Mouse (Mus musculus): ENCODE measurements at regions not wholly inside any gene's neighbourhood (a gene's known extent, or its start where the extent isn't known, plus 50 kb on each side); places are given as distances from the start of the nearest gene placed in this dataset.

GRCm38 (mm10) chr9:69705942-69706341, 54.8 kb downstream of the Foxb1 start:
- no peak for DNase-seq

DNA sequence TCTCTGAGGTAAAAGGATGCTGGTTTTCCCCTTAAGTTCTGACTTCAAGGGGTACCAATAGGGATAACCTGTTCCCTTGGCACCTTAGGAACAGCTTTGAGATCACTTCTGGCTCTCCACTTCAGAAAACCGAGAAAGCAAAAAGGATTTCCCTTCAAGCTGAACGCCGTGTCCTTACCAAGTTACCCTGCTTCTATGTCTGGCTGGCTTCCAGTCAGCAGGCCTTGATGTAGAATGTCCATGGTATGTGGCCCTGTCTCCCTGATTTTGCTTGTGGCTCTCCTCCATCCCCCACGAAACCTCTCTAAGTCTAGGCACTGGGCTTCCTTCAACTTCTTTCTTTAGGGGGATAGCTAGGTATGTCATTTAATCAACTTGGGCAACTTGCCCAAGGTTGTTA, 55.7 kb downstream of the Foxb1 start:
- no peak for DNase-seq

DNA sequence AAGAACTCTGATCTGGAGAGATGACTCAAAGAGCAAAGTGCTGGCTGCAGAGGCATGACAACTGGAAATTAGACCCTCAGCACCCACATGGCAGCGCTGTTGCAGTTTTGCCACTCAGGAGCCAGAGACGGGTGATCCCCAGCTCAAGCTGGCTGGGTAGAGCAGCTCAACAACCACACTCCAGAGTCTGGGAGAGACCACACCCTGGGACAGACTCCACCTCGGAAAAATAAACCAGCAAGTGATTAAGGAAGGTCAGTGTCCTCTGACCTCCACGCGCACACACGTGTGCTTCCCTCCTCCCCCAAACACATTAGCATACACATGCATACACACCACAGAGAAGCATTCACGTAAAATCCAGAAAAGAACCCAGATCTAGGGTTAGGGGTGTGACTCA, 57.0 kb downstream of the Foxb1 start:
- no peak for DNase-seq

DNA sequence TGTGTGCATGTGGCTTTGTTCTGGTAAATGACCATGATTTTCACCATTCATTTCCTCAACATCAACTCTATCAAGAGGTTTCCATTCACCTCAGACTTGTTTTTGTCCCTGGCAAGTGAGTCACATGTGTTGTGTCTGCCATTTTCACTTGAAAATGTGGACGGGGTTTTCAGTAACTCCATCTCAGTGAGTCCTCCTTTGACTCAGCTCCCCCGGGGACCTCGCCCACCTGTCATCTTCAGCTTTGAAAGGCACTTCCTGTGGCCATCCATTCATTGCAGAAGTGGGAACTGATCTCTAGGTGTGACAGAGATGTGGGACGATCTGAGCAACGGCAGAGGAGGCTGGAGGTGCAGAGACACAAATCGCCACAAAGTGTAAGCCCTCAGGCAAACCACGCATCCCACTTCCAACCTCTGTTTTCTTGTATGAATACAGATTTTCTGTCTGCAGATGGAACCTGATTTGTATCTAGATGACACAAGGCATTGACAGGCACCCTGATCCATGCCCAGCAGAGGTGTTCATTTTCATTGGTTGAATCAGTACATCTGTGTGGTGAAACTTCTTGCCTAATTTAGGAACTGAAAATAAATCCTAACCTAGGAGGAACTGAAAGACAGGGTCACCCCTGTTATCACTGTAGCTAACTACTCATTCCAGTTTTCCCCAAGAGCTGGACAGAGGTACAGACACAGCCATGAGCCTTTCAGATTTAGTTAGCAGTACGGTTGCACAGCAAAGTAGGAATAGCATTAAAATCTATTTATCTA, 58.4 kb downstream of the Foxb1 start:
- no peak for DNase-seq

- no peak for DNase-seq
Measured at GRCm38 (mm10) chr9:69700696-69701095, 60.0 kb downstream of the Foxb1 start.

GRCm38 (mm10) chr9:69691756-69692155, 69.0 kb downstream of the Foxb1 start:
- no peak for DNase-seq

DNA sequence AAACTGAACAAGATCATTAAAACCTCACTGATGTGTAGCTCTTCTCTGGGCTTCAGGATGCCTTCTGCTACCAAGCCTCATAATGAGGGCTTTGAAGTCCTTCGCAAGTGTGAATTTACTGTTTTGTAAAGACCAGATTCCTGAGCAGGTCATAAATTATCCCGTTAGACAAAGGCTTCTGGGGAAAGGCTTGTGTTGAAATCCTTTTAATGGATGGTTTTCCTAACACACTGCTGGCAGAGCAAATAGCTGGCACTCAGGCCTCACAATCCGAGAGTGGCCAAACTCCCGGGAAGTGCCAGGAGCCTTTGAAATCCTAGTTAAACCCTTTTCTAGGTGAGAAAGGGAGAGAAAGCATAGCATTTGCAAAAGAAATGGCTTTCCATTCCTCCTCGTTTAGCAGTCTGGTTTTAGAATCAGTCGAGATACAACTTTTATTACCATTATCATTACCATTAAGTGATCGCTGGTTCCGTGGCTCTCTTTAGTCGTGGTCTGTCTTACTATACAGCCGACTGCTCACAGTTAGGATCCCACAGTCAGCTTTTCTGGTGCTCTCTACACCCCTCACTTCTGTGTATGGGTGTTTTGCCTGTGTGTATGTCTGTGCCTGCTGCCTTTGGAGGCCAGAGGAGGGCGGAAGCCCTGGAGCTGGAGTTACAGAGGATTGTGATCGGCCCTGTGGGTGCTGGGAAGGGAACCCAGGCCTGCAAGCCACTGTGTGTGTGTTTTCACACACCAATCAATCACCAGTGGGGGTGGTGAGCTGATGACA, 73.2 kb downstream of the Foxb1 start:
- no peak for DNase-seq

DNA sequence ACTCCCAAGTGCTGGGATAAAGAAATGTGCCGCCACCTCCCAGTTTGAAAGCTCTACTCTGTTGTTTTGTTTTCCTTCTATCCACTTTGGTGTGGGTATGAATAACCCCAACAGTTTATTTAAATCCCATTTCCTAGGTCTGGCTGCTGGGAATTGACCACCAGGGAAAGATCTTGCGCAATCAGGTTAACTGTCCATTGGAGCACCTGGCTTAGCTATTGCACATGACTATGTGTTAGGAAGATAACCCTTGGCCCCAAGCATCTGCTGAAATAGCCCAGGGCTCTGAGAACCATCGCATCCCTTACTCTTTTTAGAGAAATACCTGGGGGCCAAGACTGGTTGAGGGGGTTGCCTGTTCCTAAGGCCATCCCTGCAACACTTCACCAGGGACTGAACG, 74.0 kb downstream of the Foxb1 start:
- DNase-seq = no peak

DNA sequence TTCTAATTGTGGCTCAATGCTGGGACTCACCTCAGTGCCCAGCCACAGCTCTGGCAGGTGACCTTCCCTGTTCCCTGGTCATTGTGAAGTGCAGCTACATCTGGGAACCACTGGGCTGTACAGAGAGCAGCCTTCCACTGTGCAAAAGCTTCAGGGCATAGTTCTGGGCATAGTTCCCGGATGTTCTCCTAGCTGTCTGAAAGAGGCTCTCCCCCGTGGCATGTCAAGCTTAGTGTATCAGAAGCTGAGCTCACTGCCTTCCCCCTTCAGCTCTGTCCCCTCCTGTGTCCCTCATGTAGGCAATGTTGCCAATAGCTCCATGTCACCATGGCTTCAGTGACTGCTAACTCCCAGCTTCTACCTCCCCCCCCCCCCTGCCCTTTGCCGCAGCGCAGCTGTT, 75.1 kb downstream of the Foxb1 start:
- no peak for DNase-seq

- DNase-seq = no peak
Measured at GRCm38 (mm10) chr9:69681372-69682213, 79.1 kb downstream of the Foxb1 start.

GRCm38 (mm10) chr9:69678634-69679033, 82.1 kb downstream of the Foxb1 start:
- DNase-seq = no peak

GRCm38 (mm10) chr9:69673463-69674105, 87.2 kb downstream of the Foxb1 start:
- no peak for DNase-seq

- DNase-seq = no peak
Measured at GRCm38 (mm10) chr9:69672657-69673462, 87.9 kb downstream of the Foxb1 start.

GRCm38 (mm10) chr9:69671199-69671598, 89.5 kb downstream of the Foxb1 start:
- no peak for DNase-seq

GRCm38 (mm10) chr9:69670551-69671044, 90.1 kb downstream of the Foxb1 start:
- DNase-seq = no peak

DNA sequence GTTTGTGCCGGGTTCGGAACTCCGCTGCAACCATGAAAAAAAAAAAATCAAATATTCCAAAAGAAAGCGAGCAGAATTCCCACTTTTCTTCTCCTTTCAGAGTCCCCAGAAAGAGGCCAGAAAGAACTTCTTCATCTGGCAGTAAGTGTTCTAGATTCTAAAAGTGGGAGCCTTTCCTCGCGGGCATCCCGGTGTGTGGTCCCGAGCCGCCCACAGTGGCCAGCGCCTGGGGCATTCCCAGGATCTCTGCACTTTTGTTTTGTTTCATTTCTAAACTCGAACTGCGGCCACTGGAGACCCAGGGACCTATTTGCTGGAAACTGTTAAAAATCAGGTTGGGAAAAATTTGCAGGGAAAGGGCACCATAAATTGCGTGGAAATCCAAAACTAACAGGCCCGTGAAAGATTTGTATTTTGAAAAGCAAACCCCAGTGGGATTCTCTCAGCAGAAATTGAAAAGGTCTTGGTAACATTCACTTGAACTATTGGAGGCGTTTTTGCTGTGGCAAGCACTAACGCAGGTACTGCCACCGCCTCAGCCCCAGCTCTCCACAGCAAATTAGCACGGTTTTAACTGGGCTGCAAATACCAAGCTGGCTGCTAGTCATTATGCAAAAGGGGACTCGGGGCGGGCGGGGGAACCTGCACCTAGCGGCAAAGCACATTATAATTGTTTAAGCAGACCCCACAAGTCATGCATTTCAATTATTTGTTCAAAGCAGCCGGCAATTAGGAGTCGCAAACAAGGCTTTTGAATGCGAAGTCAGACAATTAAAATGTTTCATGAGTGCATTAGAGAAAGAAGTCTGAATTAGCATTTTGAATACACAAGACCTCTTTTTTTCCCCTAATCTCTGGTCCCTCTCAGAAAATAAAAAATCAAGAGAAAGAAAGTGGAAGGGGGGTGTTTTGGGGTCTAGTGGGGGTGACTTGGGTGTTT, 90.9 kb downstream of the Foxb1 start:
- no peak for DNase-seq

- no peak for DNase-seq
Measured at GRCm38 (mm10) chr9:69668475-69669090, 92.2 kb downstream of the Foxb1 start.

DNA sequence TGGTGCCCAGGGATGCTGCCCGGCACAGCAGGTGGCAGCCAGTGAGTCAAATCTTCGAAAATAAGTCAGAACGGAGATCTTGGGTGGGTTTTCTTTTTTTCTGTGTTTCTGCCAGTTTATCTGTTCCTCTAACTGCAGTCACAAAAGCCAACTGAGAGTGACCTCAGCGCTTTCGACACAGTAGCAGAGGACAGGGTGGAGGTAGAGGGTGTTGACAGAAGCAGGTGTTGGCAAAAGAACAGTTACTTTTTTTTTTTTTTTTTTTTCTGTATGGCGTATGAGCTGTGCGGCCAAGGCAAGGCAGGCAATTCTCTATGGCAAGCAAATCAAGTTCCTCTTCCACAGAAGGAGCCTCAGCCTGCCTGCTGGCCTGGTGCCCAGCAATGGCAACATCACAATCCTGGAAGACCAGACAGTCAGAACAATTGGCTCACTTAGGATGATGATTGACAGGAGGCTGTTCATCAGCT, 93.6 kb downstream of the Foxb1 start:
- no peak for DNase-seq

GRCm38 (mm10) chr9:69664201-69664600, 96.5 kb downstream of the Foxb1 start:
- no peak for DNase-seq

GRCm38 (mm10) chr9:69662394-69662793, 98.3 kb downstream of the Foxb1 start:
- no peak for DNase-seq

Data from cerebellum, adult 9-11 months (tissue).